Mouse (Mus musculus) embryonic facial prominence, embryonic 14.5 days (tissue): ENCODE results near the gene Kif1a. TPM values are rescaled to one million over a fixed set of nuclear protein-coding genes. Genes with fewer than 3 reads are reported as not detected.

Experiments used
- ATAC-seq: fragments of 200-750 bp; cut with Nextera tagmentation; 2 replicates; pipeline ENCODE4 v1.8.0; 2017; ENCODE audit warnings: low read depth, moderate number of reproducible peaks, moderate TSS enrichment
- DNase-seq: peaks from one replicate; pipeline ENCODE4 v3.0.0-alpha.2; 2015; ENCODE audit warnings: low spot score
- H3K27ac ChIP-seq: fragments of 300-500 bp; sonication (generic); replicated peaks from 2 replicates; pipeline ENCODE4 v1.5.1; 2014; ENCODE audit warnings: low read depth, mild to moderate bottlenecking, low read length, moderate library complexity
- H3K27me3 ChIP-seq: fragments of 300-500 bp; sonication (generic); replicated peaks from 2 replicates; pipeline ENCODE4 v1.6.1; 2014; ENCODE audit warnings: low read length; ENCODE audit not compliant: control insufficient read depth, insufficient read depth
- H3K36me3 ChIP-seq: fragments of 300-500 bp; sonication (generic); 2 replicates; pipeline ENCODE4 v1.6.1; 2014; ENCODE audit warnings: low read length, mixed read lengths; ENCODE audit not compliant: control insufficient read depth, insufficient read depth
- H3K4me1 ChIP-seq: fragments of 300-500 bp; sonication (generic); 2 replicates; pipeline ENCODE4 v1.6.1; 2014; ENCODE audit warnings: antibody characterized with exemption, low read length; ENCODE audit not compliant: control insufficient read depth, insufficient read depth
- H3K4me2 ChIP-seq: fragments of 300-500 bp; sonication (generic); 2 replicates; pipeline ENCODE4 v1.6.1; 2014; ENCODE audit warnings: low read depth, mild to moderate bottlenecking, low read length, moderate library complexity, mixed read lengths
- H3K4me3 ChIP-seq: fragments of 300-500 bp; sonication (generic); 2 replicates; pipeline ENCODE4 v1.5.1; 2014; ENCODE audit warnings: low read depth, mild to moderate bottlenecking, low read length
- H3K9ac ChIP-seq: fragments of 300-500 bp; sonication (generic); 2 replicates; pipeline ENCODE4 v1.6.1; 2014; ENCODE audit warnings: low read depth, mild to moderate bottlenecking, low read length, moderate library complexity, mixed read lengths
- H3K9me3 ChIP-seq: fragments of 300-500 bp; sonication (generic); 2 replicates; pipeline ENCODE4 v1.6.1; 2016; ENCODE audit warnings: low read length; ENCODE audit not compliant: control insufficient read depth
- WGBS: fragments of 180-500 bp; shearing (Covaris S2); extraction: QIAGEN DNeasy Blood & Tissue Kit; methylation state at CpG from one replicate; pipeline ENCODE4 v1.1.7; 2014; 5-methylcytosine and 5-hydroxymethylcytosine counted together
- polyA plus RNA-seq: library from polyadenylated mRNA; unstranded; fragments of >200 nt; fragmentation: Nextera tagmentation; extraction: Ambion mirVana; gene quantifications from 2 replicates; pipeline ENCODE4 v1.2.1, GENCODE M21; 2014

The Kif1a gene
- polyA plus RNA-seq, 1 experiment from 2014 or later: 30.7 TPM

DNA sequence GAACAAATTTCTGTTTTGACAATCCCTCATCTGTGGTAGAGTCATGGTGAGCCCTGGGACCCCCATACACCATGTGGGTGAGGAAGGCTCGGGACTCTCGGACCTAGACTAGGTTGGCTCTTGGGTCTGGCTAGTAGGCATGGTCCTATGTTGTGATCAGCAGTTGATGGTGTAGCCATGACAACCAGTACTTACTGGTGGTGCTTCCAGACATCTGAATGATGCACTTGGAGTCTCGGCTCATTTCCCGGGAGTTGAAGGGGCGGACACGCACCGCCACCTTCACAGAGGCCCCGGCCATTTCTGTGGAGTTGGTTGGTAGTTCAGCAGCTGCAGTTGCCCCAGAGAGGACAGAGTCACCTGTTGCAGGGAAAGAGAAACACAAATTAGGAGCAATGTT is 19.6 kb downstream of the Kif1a start:
- H3K27ac ChIP-seq: no peak overlapping the region

DNA sequence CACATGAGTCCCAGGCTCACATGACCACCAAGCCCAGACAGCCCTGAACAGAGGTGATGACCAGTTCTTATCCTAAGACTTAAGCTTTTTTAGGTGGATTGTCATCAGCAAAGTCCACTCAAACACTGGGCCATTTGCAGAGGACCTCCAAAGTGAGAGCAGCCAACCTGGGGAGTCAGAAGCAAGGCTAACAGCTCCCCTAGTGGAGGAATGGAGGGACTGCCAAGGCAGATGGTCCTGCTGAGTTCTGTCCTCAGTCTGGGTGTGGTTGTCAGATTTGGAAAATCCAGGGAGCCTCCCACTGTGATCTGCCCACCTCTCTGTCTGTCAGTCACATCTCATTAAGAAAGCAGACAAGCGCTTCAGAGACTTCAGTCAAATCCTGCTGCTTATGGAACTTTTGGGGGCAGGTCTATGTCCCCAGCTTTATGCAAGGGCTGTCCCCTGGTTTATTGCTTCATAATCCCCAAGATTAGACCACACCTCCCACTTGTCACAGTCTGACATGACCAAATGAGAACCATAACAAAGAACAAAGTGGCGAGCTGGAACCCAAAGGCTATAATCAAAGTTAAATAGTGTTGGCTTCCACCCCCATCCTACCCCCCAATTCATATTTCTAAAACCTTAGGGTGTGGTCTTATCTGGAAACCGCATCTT is 20.7 kb downstream of the Kif1a start:
- peak; percentile 35 for DNase-seq
- H3K4me3 ChIP-seq: no peak overlapping the region
- H3K27ac ChIP-seq: no peak overlapping the region
- no peak overlapping the region for H3K9ac ChIP-seq
- H3K36me3 ChIP-seq: 0 out of 2 replicates have a peak, but pooled peaks cover 5% of the 10 kb centered on the region
- WGBS: 72% methylated on average over 3 of the region's 3 CpGs
- no peaks in the 10 kb centered on the region; the same call in 1 of the 2 replicates for H3K4me1 ChIP-seq
- no peaks in the 10 kb centered on the region for H3K27me3 ChIP-seq
- H3K9me3 ChIP-seq: no peaks in the 10 kb centered on the region
- H3K4me2 ChIP-seq: no peak overlapping the region
- no peak for ATAC-seq

More for the DNA sequence above, 19.6 kb downstream of the Kif1a start:
- Histone ChIP-seq H3K4me3 (no peak overlapping the region), H3K9ac (no peak overlapping the region), H3K4me2 (no peak overlapping the region), H3K9me3 (no peaks in the 10 kb centered on the region), H3K4me1 (no peaks in the 10 kb centered on the region; the same call in 1 of the 2 replicates), H3K36me3 (no peaks in the 10 kb centered on the region), H3K27me3 (no peaks in the 10 kb centered on the region)
- ATAC-seq (no peak), DNase-seq (no peak)
- WGBS: 83% methylated on average over 8 of the region's 8 CpGs

DNA sequence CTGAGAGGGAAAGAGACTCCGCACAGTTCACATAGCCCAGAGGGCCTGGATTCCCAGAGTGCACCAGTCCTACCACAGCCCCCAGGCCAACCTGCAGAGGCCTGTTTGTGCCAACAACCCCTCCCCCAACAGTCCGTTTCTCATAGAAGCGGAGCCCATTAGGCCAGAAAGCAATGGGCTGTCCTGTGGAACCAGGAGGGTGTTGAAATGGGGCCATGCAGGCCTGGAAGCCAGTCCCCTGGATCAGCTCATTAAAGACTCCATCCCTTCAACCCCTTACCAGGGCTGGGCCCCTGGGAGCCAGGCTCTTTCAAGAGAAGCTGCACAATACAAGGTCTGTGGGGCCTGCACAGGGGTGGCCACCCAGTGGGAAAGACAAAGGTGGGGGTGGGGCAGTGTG is 22.1 kb downstream of the Kif1a start:
- Histone ChIP-seq H3K36me3 (0 out of 2 replicates have a peak, but pooled peaks cover 11% of the 10 kb centered on the region), H3K9me3 (no peaks in the 10 kb centered on the region), H3K27me3 (no peaks in the 10 kb centered on the region), H3K4me1 (no peaks in the 10 kb centered on the region), H3K4me2 (no peak overlapping the region), H3K9ac (no peak overlapping the region), H3K27ac (no peak overlapping the region), H3K4me3 (no peak overlapping the region)
- peak; percentile 81; the same call in 1 of the 2 replicates for ATAC-seq
- DNase-seq: peak; percentile 69
- 85% methylated on average over 3 of the region's 3 CpGs for WGBS

DNA sequence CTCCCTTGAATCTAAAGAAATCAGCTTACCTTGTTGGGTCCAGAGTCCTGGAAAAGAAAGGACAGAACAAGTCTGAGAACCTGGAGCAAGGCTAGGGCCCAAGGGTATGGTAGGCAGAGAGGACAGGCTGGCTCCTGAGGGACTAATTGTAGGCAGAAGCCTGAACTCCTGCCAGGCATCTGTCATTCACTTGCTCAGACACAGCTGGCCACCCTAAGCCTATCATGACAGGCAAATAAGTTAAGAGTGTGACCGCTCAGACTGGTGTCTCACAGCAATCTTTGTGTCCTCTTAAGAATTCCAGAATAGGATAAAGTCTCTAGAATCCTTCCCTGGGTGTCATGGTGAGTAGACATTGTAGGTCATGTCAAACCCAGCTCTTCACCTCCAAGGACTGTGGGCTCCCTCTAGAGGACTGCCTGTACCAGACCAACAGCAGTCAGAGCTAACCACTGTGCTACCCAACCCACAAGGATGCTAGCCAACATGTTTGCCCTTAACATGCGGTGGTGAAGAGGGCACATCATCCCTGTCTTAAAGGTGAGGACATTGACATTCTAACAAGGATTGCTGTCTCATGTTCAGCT is 29.4 kb downstream of the Kif1a start:
- Histone ChIP-seq H3K9ac (no peak overlapping the region), H3K36me3 (0 out of 2 replicates have a peak, but pooled peaks cover 11% of the 10 kb centered on the region), H3K4me1 (no peaks in the 10 kb centered on the region), H3K4me2 (no peak overlapping the region), H3K27ac (no peak overlapping the region), H3K27me3 (no peaks in the 10 kb centered on the region), H3K9me3 (no peaks in the 10 kb centered on the region), H3K4me3 (no peak overlapping the region)
- DNase-seq (peak; percentile 17), ATAC-seq (no peak)
- 85% methylated on average over 2 of the region's 2 CpGs for WGBS

DNA sequence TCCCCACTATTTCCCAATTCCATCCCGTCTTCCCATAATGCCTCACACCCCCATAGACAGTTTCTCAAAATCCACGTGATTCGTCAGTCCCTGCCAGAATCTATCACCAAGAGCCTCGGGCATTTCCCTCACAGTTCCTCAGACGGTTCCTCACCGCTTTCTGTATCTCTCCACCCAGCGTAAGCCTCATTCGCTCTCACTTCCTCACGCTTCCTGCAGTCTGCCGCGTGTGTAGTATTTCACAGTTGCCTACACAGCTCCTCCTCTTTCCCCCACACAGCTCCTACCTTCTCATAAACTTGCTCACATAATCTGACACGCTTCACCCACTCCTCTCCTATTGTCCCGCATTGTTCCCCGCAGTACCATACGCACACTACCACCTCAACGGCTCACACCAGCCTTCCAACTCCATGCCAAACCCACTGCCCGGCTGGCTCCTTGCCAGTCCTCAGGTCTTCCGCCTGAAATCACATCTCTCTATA is 30.2 kb downstream of the Kif1a start:
- WGBS: 71% methylated on average over 18 of the region's 18 CpGs
- no peak overlapping the region for H3K27ac ChIP-seq
- no peaks in the 10 kb centered on the region for H3K9me3 ChIP-seq
- H3K4me2 ChIP-seq: no peak overlapping the region
- ATAC-seq (peak; percentile 77), DNase-seq (peak; percentile 33)
- no peaks in the 10 kb centered on the region for H3K27me3 ChIP-seq
- H3K9ac ChIP-seq: no peak overlapping the region
- 0 out of 2 replicates have a peak, but pooled peaks cover 8% of the 10 kb centered on the region for H3K36me3 ChIP-seq
- H3K4me1 ChIP-seq: no peaks in the 10 kb centered on the region
- H3K4me3 ChIP-seq: no peak overlapping the region

DNA sequence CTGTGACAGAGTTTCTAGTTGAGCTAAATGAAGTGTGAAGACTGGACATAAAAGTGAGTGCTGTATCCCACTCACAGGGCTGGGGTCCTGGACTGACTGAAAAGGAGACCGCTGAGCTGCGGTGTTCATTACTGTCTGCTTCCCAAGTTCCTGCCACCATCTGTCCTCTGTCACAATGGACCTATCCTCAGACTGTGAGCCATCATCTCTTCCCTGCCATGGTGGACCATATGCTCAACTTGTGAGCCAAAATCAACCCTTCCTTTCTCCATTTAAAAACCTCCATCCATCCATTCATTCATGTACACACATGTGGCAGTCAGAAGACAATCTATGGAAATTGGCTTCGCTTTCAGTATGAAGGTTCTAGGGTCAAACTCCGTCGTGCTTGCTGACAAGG is 30.9 kb downstream of the Kif1a start:
- no peak overlapping the region for H3K4me3 ChIP-seq
- ATAC-seq (no peak), DNase-seq (no peak)
- no peak overlapping the region for H3K4me2 ChIP-seq
- H3K27ac ChIP-seq: no peak overlapping the region
- no peak overlapping the region for H3K9ac ChIP-seq
- H3K27me3 ChIP-seq: no peaks in the 10 kb centered on the region
- H3K36me3 ChIP-seq: 0 out of 2 replicates have a peak, but pooled peaks cover 3% of the 10 kb centered on the region
- no peaks in the 10 kb centered on the region for H3K4me1 ChIP-seq
- H3K9me3 ChIP-seq: no peaks in the 10 kb centered on the region
- WGBS: 80% methylated on average over 5 of the region's 5 CpGs

DNA sequence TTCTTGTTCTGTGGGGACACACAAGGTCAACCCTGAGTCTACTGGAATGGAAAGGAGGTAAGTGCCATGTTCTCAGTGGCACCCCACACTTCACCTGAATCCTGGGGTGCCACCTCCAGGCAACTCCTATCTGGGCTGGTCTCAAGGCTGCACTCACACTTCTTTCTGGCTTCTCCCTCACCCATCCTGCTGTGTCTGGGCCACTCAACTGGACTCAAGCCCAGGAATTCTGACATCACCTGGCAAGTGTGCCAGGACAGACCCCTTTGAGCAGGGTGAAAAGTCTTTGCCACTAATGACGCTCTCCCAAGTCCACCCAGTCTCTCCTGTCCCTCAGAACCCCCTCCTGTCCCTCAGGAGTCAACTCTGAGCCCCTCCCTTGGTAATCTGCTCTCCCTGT is 33.2 kb downstream of the Kif1a start:
- DNase-seq (no peak), ATAC-seq (no peak)
- Histone ChIP-seq H3K36me3 (no peaks in the 10 kb centered on the region), H3K4me3 (no peak overlapping the region), H3K27ac (no peak overlapping the region), H3K4me1 (no peaks in the 10 kb centered on the region), H3K27me3 (no peaks in the 10 kb centered on the region), H3K9me3 (no peaks in the 10 kb centered on the region), H3K4me2 (no peak overlapping the region), H3K9ac (no peak overlapping the region)
- WGBS: 94% methylated on average over 1 of the region's 1 CpGs

DNA sequence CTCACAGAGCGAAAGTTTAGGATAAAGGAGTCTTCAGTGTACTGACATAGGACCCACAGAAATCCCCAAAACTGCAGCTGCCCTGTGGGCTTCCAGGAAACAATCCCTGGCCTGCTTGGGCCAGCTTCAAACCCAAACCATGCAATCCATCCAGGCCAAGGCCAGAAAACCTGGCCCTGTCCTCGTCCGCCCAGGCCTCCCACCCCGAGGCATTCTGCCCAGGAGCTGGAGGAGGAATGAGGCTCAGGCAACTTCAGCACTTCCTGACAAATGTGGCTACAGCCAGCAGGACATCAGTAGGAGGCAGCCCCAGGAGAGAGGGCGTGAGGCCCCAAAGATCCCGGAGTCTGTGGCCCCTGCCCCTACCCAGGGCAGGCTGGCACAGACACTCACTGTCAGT is 36.1 kb downstream of the Kif1a start:
- Histone ChIP-seq H3K4me2 (no peak overlapping the region), H3K36me3 (no peaks in the 10 kb centered on the region), H3K4me3 (no peak overlapping the region), H3K9me3 (no peaks in the 10 kb centered on the region), H3K9ac (no peak overlapping the region), H3K27ac (no peak overlapping the region), H3K4me1 (no peaks in the 10 kb centered on the region), H3K27me3 (no peaks in the 10 kb centered on the region)
- WGBS: 78% methylated on average over 6 of the region's 6 CpGs
- ATAC-seq (no peak), DNase-seq (no peak)
